Mouse (Mus musculus) erythroblast, embryonic 14.5 days (primary cell): Measurements from ENCODE around the gene Krtdap. TPM values are rescaled to one million over a fixed set of nuclear protein-coding genes. Genes with fewer than 3 reads are reported as not detected.
"Not testable (repeated sequence)": the region's sequence is repeated elsewhere in the genome, so short reads cannot be mapped to it uniquely, and the experiment has no call there.

Source experiments
- H3K27me3 ChIP-seq: 2 replicates; pipeline ENCODE4 v1.6.1; 2012; ENCODE audit warnings: inconsistent platforms; ENCODE audit not compliant: control insufficient read depth
- H3K36me3 ChIP-seq: 2 replicates; pipeline ENCODE4 v1.6.1; 2012; ENCODE audit warnings: mild to moderate bottlenecking, inconsistent platforms; ENCODE audit not compliant: control insufficient read depth
- H3K4me1 ChIP-seq: 2 replicates; pipeline ENCODE4 v1.6.1; 2012; ENCODE audit warnings: inconsistent platforms; ENCODE audit not compliant: control insufficient read depth
- H3K4me3 ChIP-seq: replicated peaks from 2 replicates; pipeline ENCODE3; 2012; ENCODE audit warnings: moderate library complexity, mild to moderate bottlenecking, inconsistent platforms
- H3K9me3 ChIP-seq: 2 replicates; pipeline ENCODE4 v1.6.1; 2012; ENCODE audit warnings: low read length, inconsistent platforms, mixed read lengths; ENCODE audit not compliant: control insufficient read depth
- GATA1 ChIP-seq: IDR thresholded peaks from 2 replicates; pipeline ENCODE4 v1.6.1; 2012; ENCODE audit warnings: low read length, inconsistent platforms, mixed read lengths
- TAL1 ChIP-seq: IDR thresholded peaks from 3 replicates; pipeline ENCODE4 v1.6.1; 2012; ENCODE audit warnings: low read length, inconsistent platforms, mixed read lengths
- polyA plus RNA-seq: library from polyadenylated mRNA; stranded (reverse); fragments of >175 nt; gene quantifications from 2 replicates; pipeline ENCODE4 v1.2.3, GENCODE M21; 2012

Krtdap gene
- not detected in 2 replicates for polyA plus RNA-seq

- Histone ChIP-seq H3K27me3 (no peaks in the 10 kb centered on the region), H3K4me1 (no peaks in the 10 kb centered on the region), H3K36me3 (no peaks in the 10 kb centered on the region), H3K9me3 (no peaks in the 10 kb centered on the region), H3K4me3 (no peak within 1 kb of the TSS)
- no peak for TF ChIP-seq GATA1
- no peak for TF ChIP-seq TAL1
These were observed at the start of gene Krtdap for GRCm38 (mm10) chr7:30787377-30788022. Gene Krtdap (plus strand): TSS chr7:30787896.

- H3K4me3 ChIP-seq, H3K9me3 ChIP-seq, H3K4me1 ChIP-seq, H3K36me3 ChIP-seq, H3K27me3 ChIP-seq: not testable (repeated sequence)
These were observed 45.1 kb upstream of the Krtdap start for GRCm38 (mm10) chr7:30742570-30742969.

- H3K4me3 ChIP-seq, H3K9me3 ChIP-seq, H3K4me1 ChIP-seq, H3K27me3 ChIP-seq, H3K36me3 ChIP-seq: not testable (repeated sequence)
These were observed 44.1 kb upstream of the Krtdap start, which contains the start of gene Gapdhs for GRCm38 (mm10) chr7:30743617-30744016. Gene Gapdhs (minus strand): TSS chr7:30743681.

GRCm38 (mm10) chr7:30744022-30744598 lies 43.6 kb upstream of the Krtdap start:
- no peaks in the 10 kb centered on the region for H3K27me3 ChIP-seq
- H3K4me1 ChIP-seq, result no peaks in the 10 kb centered on the region
- H3K36me3 ChIP-seq, result no peaks in the 10 kb centered on the region; the same call in 1 of the 2 replicates
- H3K4me3 ChIP-seq, result no peak overlapping the region
- no peak for TF ChIP-seq TAL1
- 0 out of 2 replicates have a peak, but pooled peaks cover 3% of the 10 kb centered on the region for H3K9me3 ChIP-seq

GRCm38 (mm10) chr7:30747525-30748204 lies 40.0 kb upstream of the Krtdap start:
- no peaks in the 10 kb centered on the region for H3K9me3 ChIP-seq
- H3K4me1 ChIP-seq, result no peaks in the 10 kb centered on the region
- no peaks in the 10 kb centered on the region for H3K27me3 ChIP-seq
- no peaks in the 10 kb centered on the region for H3K36me3 ChIP-seq
- H3K4me3 ChIP-seq, result no peak overlapping the region
- TF ChIP-seq TAL1 (no peak), GATA1 (no peak)

- Histone ChIP-seq H3K4me3 (no peak overlapping the region), H3K4me1 (no peaks in the 10 kb centered on the region), H3K9me3 (peaks cover 6% of the 10 kb centered on the region), H3K27me3 (no peaks in the 10 kb centered on the region; the same call in 1 of the 2 replicates), H3K36me3 (no peaks in the 10 kb centered on the region)
- TF ChIP-seq TAL1 (no peak), GATA1 (no peak)
These were observed 37.7 kb upstream of the Krtdap start for GRCm38 (mm10) chr7:30749824-30750606.

- Histone ChIP-seq H3K27me3 (no peaks in the 10 kb centered on the region; the same call in 1 of the 2 replicates), H3K4me1 (no peaks in the 10 kb centered on the region), H3K4me3 (no peak within 1 kb of the TSS), H3K9me3 (peaks cover 9% of the 10 kb centered on the region), H3K36me3 (no peaks in the 10 kb centered on the region)
- TF ChIP-seq TAL1 (no peak), GATA1 (no peak)
These were observed 36.5 kb upstream of the Krtdap start, which contains the start of gene Sbsn for GRCm38 (mm10) chr7:30751086-30751669. Gene Sbsn (plus strand): TSS chr7:30751471.

GRCm38 (mm10) chr7:30757001-30757400 lies 30.7 kb upstream of the Krtdap start:
- Histone ChIP-seq H3K4me3 (no peak overlapping the region), H3K9me3 (peaks cover 9% of the 10 kb centered on the region), H3K36me3 (no peaks in the 10 kb centered on the region), H3K27me3 (no peaks in the 10 kb centered on the region; the same call in 1 of the 2 replicates), H3K4me1 (peaks cover 3% of the 10 kb centered on the region)
- TF ChIP-seq TAL1 (no peak), GATA1 (no peak)
